Mouse (Mus musculus): ENCODE measurements around the gene Adcyap1.

Adcyap1 gene

GRCm38 (mm10) chr17:93198717-93199116 is at the start of gene Adcyap1:
Gene Adcyap1, plus strand, starts transcription at chr17:93199017.
- no peak for DNase-seq (ENCODE audit: low read depth)

DNA sequence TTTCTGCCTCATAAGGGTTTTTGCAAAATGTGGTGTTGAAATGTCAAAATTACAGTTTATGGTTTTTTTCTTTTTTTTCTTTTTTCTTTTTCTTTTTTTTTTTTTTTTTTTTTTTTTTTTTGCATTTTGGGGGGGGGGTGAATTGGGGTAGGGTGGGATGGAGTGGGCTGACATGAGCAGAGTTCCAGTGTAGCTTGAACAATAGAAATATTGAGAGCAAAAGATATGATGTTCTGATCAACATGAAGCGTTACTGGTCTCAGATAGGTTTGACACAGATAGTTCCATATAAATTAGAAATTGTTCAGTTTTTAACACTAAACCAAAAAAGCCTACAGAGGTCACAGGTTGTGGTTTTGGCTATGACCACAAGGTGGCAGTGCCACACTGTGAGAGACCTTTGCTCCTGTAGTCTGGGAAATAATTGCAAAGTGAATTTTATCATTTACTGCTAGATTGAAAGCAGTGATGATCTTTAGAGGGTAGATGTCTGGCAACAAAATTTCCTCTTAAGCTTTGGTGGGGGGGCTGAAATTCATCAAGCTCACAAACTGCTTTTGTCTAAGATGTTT is 40.5 kb upstream of the Adcyap1 start:
- peak; percentile 15 for DNase-seq (ENCODE audit: low read depth)

DNA sequence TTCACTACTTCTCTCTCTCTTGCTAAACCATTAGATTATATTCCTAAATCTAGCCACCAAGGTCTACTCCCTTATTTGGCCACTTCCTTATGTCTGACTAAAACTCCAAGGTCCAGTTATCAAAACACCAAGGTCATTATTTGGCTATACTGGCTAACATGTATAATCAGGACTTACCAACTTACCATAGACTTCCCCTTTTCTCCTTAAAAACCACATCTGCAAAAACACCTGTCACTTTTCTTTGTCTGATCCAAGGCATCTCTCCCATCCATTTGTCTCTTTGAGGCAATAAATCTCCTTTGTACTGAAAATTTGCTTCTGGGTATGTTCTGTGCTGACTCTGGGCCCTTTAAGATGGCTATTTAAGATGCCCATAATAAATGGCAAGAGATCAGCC is 29.2 kb upstream of the Adcyap1 start:
- DNase-seq (ENCODE audit: low read depth) = no peak

DNA sequence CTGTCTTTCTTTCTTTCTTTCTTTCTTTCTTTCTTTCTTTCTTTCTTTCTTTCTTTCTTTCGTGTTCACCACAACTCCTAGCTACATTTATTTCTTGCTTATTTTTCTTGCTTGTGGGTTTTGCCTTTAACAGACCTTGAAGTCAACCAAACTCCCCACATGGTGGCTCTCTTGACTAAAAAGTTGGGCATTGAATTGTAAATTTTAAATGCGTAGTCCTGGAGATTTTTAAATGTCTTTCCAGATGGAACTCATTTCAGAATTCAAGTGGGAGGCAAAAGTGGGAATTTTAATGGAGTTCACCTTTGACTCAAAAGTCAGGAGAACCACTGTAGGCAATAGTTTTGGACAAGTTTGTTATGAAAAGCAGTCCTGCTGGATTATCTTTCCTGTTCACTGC is 2.0 kb upstream of the Adcyap1 start:
- no peak for DNase-seq (ENCODE audit: low read depth)

GRCm38 (mm10) chr17:93198213-93198612 is 604 bp upstream of the Adcyap1 start:
- no peak for DNase-seq (ENCODE audit: low read depth)

DNA sequence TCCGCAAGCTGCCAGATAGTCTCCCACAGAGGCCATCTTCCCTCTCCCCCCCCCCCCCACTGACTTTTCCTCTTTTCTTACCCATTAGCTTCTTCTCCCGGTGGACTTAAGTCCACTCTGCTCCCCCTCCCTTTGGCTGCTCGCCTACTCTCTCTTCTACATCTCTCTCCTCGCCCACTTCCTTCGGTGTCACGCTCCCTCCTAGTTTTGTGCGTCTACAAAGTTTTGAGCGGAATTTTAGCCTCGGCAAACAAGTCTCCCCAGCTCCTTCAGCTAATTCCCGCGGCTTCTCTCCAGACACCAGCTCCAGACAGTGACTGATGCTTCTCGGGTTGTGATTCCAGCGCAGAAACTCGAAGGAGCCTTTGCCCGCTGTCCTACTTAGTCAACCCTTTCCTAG is 401 bp downstream of the Adcyap1 start:
- no peak for DNase-seq (ENCODE audit: low read depth)

GRCm38 (mm10) chr17:93199747-93200146 is 930 bp downstream of the Adcyap1 start:
- DNase-seq (ENCODE audit: low read depth) = no peak

DNA sequence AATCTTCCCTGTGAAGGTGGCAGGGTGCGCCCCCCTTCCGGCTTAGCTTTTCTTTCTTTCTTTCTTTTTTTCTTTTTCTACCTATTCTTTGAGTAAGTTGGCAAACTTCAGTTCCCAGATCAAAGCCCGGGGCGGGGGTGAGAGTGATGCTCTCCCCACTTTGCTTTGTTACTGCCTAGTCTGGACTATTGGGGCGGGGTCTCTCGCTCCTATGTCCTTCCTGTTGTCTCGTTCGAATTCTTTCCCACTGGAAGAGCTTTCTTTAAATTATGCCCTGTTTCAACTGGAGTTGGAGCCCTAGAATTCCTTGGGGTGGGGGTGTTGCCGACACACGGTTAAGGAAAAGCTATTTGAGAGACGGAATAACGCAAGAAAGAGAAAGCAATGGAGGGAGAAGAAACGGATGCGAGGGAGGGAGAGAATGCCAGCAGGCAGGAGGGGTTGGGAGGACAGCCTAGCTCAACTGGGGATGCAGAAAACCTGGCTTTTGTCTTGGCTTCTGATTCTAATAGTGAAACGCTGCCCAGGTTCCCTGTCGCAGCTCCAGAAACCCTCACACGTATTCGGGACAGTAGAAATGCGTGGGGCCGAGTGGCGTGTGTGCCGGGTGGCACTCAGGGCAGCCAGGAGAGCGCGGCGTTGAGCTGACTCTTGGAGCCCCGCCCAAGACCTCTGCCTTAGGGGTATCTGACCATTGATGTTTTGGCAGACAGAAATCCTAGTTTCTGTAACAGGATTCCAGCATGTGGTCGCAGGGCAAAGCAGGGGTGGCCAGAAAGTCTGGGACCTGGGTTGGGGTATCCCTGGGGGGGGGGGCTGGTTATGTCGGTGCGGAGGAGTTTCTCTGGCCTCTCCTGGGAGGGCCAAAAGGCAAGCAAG is 1.8 kb downstream of the Adcyap1 start:
- DNase-seq (ENCODE audit: low read depth) = no peak

- DNase-seq (ENCODE audit: low read depth) = no peak
Measured at GRCm38 (mm10) chr17:93201265-93201925, 2.6 kb downstream of the Adcyap1 start.

DNA sequence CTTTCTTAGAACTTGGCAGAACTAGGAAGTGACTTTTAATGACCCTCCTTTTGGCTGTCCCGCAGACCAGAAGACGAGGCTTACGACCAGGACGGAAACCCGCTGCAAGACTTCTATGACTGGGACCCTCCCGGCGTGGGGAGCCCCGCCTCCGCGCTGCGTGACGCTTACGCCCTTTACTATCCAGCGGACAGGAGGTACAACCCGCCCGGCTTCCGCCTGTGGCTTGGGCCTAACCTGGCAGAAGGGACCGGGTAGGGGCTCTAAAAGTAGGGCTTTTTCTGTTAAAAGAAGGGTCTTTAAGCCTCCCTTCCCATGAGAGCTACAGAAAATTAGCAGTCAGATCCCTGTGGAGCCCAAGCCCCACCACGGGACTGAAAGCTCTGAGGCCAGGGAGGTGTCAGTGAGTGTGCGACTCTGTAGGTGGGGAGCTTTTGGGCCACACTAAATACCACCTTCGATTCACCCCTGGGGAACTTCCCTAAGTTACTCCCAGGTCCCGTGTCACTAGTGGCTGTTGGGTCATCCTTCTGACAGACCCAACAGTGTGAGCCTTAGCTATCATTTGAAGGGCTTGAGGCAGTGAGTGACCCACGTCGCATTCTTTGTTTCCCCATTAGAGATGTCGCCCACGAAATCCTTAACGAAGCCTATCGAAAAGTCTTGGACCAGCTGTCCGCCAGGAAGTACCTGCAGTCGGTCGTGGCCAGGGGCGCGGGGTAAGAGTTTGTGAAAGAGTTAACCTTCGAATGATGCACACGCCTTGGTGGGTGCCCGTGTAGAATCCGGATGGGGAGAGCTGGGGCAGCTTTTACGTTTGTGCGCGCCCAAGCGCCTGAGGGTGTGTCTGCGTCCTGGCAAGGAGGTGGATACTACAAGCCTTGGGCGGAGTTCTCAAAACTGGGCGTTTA is 3.6 kb downstream of the Adcyap1 start:
- no peak for DNase-seq (ENCODE audit: low read depth)

DNA sequence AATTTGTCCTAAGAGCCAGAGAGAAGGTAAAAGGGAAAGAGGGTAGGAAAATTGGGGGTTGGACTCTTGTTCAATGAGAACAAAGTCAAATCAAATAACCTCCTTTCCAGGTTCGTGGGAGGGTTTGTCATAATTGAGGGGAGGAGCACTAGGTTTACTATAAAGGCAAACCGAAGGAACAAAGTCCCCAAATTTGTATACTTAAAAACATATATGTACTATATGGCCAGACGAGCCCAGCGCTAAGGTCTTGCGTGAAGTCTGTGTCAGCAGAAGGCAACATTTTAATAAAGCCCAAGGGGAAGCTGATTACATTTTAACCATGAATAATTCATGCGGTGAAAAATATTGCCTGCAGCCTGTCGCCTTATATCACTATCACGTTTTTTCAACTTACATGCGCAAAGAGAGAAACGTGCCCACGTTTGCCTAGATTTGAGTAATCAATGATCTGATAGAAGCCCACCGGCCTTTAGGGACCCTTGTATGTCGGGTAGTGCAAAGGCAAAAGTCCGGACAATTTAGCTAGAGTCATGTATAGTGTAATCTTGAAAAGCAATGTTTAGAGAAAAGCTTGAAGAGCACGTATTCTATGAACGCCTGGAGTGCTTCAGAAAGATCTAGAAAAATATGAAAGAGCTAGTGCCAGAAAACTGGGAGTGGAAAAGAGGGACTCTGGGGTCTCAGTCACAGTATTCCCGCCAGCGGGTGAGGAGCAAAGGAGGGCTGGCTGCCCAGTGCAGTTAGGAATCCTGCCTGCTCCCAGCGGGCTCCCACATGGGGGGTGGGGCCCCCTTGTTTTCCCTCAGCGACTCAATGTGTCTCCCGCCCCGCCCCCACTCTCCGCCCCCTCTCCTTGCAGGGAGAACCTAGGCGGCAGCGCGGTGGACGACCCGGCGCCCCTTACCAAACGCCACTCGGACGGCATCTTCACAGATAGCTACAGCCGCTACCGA is 4.5 kb downstream of the Adcyap1 start:
- no peak for DNase-seq (ENCODE audit: low read depth)

DNA sequence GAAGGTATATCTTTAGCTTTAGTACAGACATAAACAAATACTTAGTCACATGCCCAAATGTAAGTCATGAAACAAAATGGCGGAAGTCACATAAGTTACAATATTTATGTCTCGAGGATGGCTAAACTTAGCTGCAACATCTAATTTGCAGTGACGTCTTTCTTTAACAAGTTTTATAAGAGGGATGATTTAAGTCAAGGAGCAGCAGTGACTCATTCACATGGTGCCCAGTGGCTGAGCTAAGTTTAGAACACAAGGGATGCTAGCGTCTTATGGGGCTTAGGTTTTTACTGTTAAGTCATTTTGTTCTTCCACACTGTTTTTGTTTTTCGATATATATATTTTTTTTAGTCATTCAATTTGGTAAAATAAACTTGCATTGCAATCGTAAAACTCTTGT is 19.0 kb downstream of the Adcyap1 start:
- no peak for DNase-seq (ENCODE audit: low read depth)

DNA sequence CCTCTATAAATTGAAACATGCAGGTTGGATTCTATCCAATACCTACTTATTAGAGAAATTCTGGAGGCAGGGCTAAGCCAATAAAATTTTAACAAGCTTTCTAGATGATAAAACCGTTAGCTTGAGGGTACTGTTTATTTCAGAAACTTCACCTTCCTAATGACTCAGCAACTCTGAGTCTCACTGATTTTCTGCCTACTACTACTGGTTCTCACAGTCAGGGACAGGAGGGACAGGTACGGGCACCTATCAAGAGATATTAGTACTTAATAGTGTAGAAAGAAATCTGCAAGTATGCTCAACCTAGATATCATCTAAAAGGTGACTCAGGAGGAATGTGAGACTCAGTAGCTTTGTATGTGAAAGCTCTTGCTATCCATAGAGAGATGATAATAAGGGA is 19.8 kb downstream of the Adcyap1 start:
- no peak for DNase-seq (ENCODE audit: low read depth)

GRCm38 (mm10) chr17:93237355-93237754 is 38.5 kb downstream of the Adcyap1 start:
- DNase-seq (ENCODE audit: low read depth) = no peak

Measured in c-Kit-positive CD71-positive TER-119-negative erythroid progenitor cells, embryonic 14.5 days (primary cell).